Mouse (Mus musculus) liver, postnatal 0 days (tissue): Measurements from ENCODE around the gene Dab1. TPM values are rescaled to one million over a fixed set of nuclear protein-coding genes. Genes with fewer than 3 reads are reported as not detected.

Experiments
- ATAC-seq: fragments of 200-750 bp; cut with Nextera tagmentation; 2 replicates; pipeline ENCODE4 v1.8.0; 2017; ENCODE audit warnings: mild to moderate bottlenecking, moderate library complexity
- DNase-seq: peaks from one replicate; pipeline ENCODE4 v3.0.0-alpha.2; 2016
- H3K27ac ChIP-seq: fragments of 300-500 bp; sonication (generic); 2 replicates; pipeline ENCODE4 v1.5.1; 2014; ENCODE audit warnings: antibody characterized with exemption, moderate library complexity, mild to moderate bottlenecking, low read depth
- H3K27me3 ChIP-seq: fragments of 300-500 bp; sonication (generic); 2 replicates; pipeline ENCODE4 v1.6.1; 2014; ENCODE audit warnings: low read length, control low read depth, mixed read lengths; ENCODE audit not compliant: insufficient read depth
- H3K36me3 ChIP-seq: fragments of 300-500 bp; sonication (generic); replicated peaks from 2 replicates; pipeline ENCODE4 v1.6.1; 2014; ENCODE audit warnings: mild to moderate bottlenecking, control low read depth, low read length, moderate library complexity, mixed read lengths; ENCODE audit not compliant: insufficient read depth
- H3K4me1 ChIP-seq: fragments of 300-500 bp; sonication (generic); 2 replicates; pipeline ENCODE4 v1.6.1; 2014; ENCODE audit warnings: antibody characterized with exemption, mild to moderate bottlenecking, control low read depth; ENCODE audit not compliant: insufficient read depth
- H3K4me2 ChIP-seq: fragments of 300-500 bp; sonication (generic); 2 replicates; pipeline ENCODE4 v1.6.1; 2014; ENCODE audit warnings: low read depth, mild to moderate bottlenecking, low read length, moderate library complexity, mixed read lengths
- H3K4me3 ChIP-seq: fragments of 300-500 bp; sonication (generic); 2 replicates; pipeline ENCODE4 v1.5.1; 2014; ENCODE audit warnings: low read depth, low read length
- H3K9ac ChIP-seq: fragments of 300-500 bp; sonication (generic); replicated peaks from 2 replicates; pipeline ENCODE4 v1.6.1; 2014; ENCODE audit warnings: mild to moderate bottlenecking, moderate library complexity
- H3K9me3 ChIP-seq: fragments of 300-500 bp; sonication (generic); 2 replicates; pipeline ENCODE4 v1.6.1; 2016; ENCODE audit warnings: mild to moderate bottlenecking, control low read depth, low read length, mixed read lengths
- CTCF ChIP-seq: sonication (generic); IDR thresholded peaks from 2 replicates; pipeline ENCODE4 v1.5.1; 2016; ENCODE audit warnings: antibody characterized with exemption, low read depth
- EP300 ChIP-seq: IDR thresholded peaks from 2 replicates; pipeline ENCODE4 v1.6.1; 2016; ENCODE audit warnings: antibody characterized with exemption, low read depth, mild to moderate bottlenecking
- WGBS: fragments of 180-500 bp; shearing (Covaris S2); extraction: QIAGEN DNeasy Blood & Tissue Kit; methylation state at CpG from one replicate; pipeline ENCODE4 v1.1.7; 2014; ENCODE audit not compliant: insufficient replicate concordance; 5-methylcytosine and 5-hydroxymethylcytosine counted together
- polyA plus RNA-seq: library from polyadenylated mRNA; unstranded; fragments of >200 nt; fragmentation: Nextera tagmentation; extraction: Ambion mirVana; gene quantifications from 2 replicates; pipeline ENCODE4 v1.2.1, GENCODE M21; 2015

Dab1 gene
- polyA plus RNA-seq, 1 experiment from 2014 or later, result 1.1 TPM

- H3K27me3 ChIP-seq, result no peaks in the 10 kb centered on the region
- TF ChIP-seq CTCF (no peak), EP300 (no peak)
- no peak overlapping the region for H3K4me2 ChIP-seq
- H3K9ac ChIP-seq, result no peak overlapping the region
- ATAC-seq, result no peak
- no peak overlapping the region for H3K4me3 ChIP-seq
- no peaks in the 10 kb centered on the region for H3K36me3 ChIP-seq
- no peak overlapping the region for H3K27ac ChIP-seq
- no peak for DNase-seq
- no peaks in the 10 kb centered on the region for H3K9me3 ChIP-seq
- 81% methylated on average over 6 of the region's 6 CpGs for WGBS
- no peaks in the 10 kb centered on the region for H3K4me1 ChIP-seq
Observed at GRCm38 (mm10) chr4:103678501-103678900, 59.3 kb downstream of the Dab1 start.

- TF ChIP-seq CTCF, result no peak
- TF ChIP-seq EP300, result no peak
- Histone ChIP-seq H3K27ac (no peak overlapping the region), H3K36me3 (no peaks in the 10 kb centered on the region), H3K4me2 (no peak overlapping the region), H3K9me3 (no peaks in the 10 kb centered on the region), H3K4me3 (no peak overlapping the region), H3K4me1 (no peaks in the 10 kb centered on the region), H3K27me3 (no peaks in the 10 kb centered on the region), H3K9ac (no peak overlapping the region)
- ATAC-seq (no peak), DNase-seq (no peak)
- WGBS, result 67% methylated on average over 4 of the region's 4 CpGs
Observed at GRCm38 (mm10) chr4:103685136-103685535, 66.0 kb downstream of the Dab1 start.

- no peak overlapping the region for H3K9ac ChIP-seq
- ATAC-seq (no peak), DNase-seq (no peak)
- H3K27ac ChIP-seq, result no peak overlapping the region
- H3K27me3 ChIP-seq, result no peaks in the 10 kb centered on the region
- no peaks in the 10 kb centered on the region for H3K9me3 ChIP-seq
- TF ChIP-seq CTCF, result no peak
- TF ChIP-seq EP300, result no peak
- WGBS, result 61% methylated on average over 3 of the region's 3 CpGs
- H3K36me3 ChIP-seq, result no peaks in the 10 kb centered on the region
- H3K4me3 ChIP-seq, result no peak overlapping the region
- no peaks in the 10 kb centered on the region for H3K4me1 ChIP-seq
- no peak overlapping the region for H3K4me2 ChIP-seq
Observed at GRCm38 (mm10) chr4:103691717-103692116, 72.6 kb downstream of the Dab1 start.

GRCm38 (mm10) chr4:103699755-103700154 is 80.6 kb downstream of the Dab1 start:
- Histone ChIP-seq H3K4me2 (no peak overlapping the region), H3K36me3 (no peaks in the 10 kb centered on the region), H3K9me3 (no peaks in the 10 kb centered on the region), H3K4me1 (no peaks in the 10 kb centered on the region), H3K27me3 (no peaks in the 10 kb centered on the region), H3K27ac (no peak overlapping the region), H3K4me3 (no peak overlapping the region), H3K9ac (no peak overlapping the region)
- ATAC-seq, result no peak
- no peak for TF ChIP-seq CTCF
- WGBS, result 36% methylated on average over 4 of the region's 4 CpGs
- DNase-seq, result no peak

GRCm38 (mm10) chr4:103700392-103700791 is 81.2 kb downstream of the Dab1 start:
- WGBS, result 53% methylated on average over 6 of the region's 6 CpGs

GRCm38 (mm10) chr4:103702137-103702536 is 83.0 kb downstream of the Dab1 start:
- H3K27ac ChIP-seq, result no peak overlapping the region
- ATAC-seq, result no peak
- WGBS, result 38% methylated on average over 3 of the region's 3 CpGs
- H3K9ac ChIP-seq, result no peak overlapping the region
- H3K9me3 ChIP-seq, result no peaks in the 10 kb centered on the region
- no peak for DNase-seq
- TF ChIP-seq EP300 (no peak), CTCF (peak; percentile 58)
- H3K4me3 ChIP-seq, result no peak overlapping the region
- no peaks in the 10 kb centered on the region for H3K36me3 ChIP-seq
- no peaks in the 10 kb centered on the region for H3K4me1 ChIP-seq
- H3K4me2 ChIP-seq, result no peak overlapping the region
- H3K27me3 ChIP-seq, result no peaks in the 10 kb centered on the region

More at GRCm38 (mm10) chr4:103700392-103700791, 81.2 kb downstream of the Dab1 start:
- DNase-seq, result no peak
- no peaks in the 10 kb centered on the region for H3K4me1 ChIP-seq
- H3K9me3 ChIP-seq, result no peaks in the 10 kb centered on the region
- TF ChIP-seq CTCF (no peak), EP300 (no peak)
- no peak overlapping the region for H3K4me3 ChIP-seq
- H3K27me3 ChIP-seq, result no peaks in the 10 kb centered on the region
- no peak overlapping the region for H3K9ac ChIP-seq
- H3K4me2 ChIP-seq, result no peak overlapping the region
- no peak overlapping the region for H3K27ac ChIP-seq
- H3K36me3 ChIP-seq, result no peaks in the 10 kb centered on the region
- ATAC-seq, result no peak

GRCm38 (mm10) chr4:103704477-103704876 is 85.3 kb downstream of the Dab1 start:
- TF ChIP-seq EP300, result no peak
- TF ChIP-seq CTCF, result no peak
- H3K9me3 ChIP-seq, result no peaks in the 10 kb centered on the region
- no peak for DNase-seq
- 50% methylated on average over 2 of the region's 2 CpGs for WGBS
- no peaks in the 10 kb centered on the region for H3K27me3 ChIP-seq
- H3K4me1 ChIP-seq, result no peaks in the 10 kb centered on the region
- no peak overlapping the region for H3K27ac ChIP-seq
- no peak overlapping the region for H3K4me3 ChIP-seq
- no peak for ATAC-seq
- no peak overlapping the region for H3K9ac ChIP-seq
- no peaks in the 10 kb centered on the region for H3K36me3 ChIP-seq
- H3K4me2 ChIP-seq, result no peak overlapping the region
